Mouse (Mus musculus) urinary bladder, postnatal 14 days (tissue): ENCODE data around the gene Olfr556.
"Not testable (repeated sequence)": the region's sequence is repeated elsewhere in the genome, so short reads cannot be mapped to it uniquely, and the experiment has no call there.

Experiments
- DNase-seq: peaks from one replicate; pipeline ENCODE4 v3.0.0; 2021; ENCODE audit warnings: low spot score

Olfr556 gene

DNA sequence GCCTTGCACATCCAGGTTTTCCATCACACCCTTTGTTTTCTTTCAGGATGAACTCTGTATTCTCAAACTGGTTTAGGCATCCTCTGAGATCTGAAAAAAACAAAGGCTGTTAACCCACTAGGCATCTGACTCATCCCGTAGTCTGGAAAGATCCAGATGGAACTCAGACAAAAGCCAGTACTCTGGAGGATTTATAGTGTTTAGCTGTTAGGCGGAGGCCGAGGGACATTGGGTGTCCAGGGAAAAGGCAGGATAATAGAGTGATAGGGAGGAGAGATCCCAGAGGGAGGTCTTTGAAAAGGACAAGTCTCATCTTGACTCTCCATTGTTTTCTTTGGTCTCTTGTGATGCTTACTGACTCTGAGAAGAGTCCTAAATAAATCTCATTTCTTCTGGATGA, at the start of gene Olfr556:
Gene Olfr556 (plus strand): TSS at position 301 of the 400 bp plus-strand sequence.
- no peak for DNase-seq

DNA sequence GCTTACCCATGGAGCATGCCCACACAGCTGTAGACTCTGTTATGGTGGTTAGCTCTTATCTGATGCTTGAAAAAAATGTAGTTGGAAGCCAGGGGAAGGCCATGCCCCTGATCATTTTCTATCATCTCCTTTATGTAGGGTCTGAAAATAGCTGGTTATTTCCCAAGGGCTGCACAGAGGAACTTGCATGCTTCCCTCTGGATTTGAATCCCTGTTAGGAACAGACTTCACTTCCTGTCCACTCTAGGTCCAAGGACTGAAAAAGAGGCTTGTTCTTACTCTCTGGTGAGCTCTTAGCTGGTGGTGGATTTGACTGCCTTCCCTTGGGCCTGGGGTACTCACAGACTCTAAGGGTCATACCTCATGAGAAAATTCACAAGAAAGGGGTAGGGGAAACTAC, 46.6 kb upstream of the Olfr556 start, which contains the start of gene Olfr553:
Gene Olfr553 (minus strand): TSS at position 101 of the 400 bp plus-strand sequence.
- no peak for DNase-seq

DNA sequence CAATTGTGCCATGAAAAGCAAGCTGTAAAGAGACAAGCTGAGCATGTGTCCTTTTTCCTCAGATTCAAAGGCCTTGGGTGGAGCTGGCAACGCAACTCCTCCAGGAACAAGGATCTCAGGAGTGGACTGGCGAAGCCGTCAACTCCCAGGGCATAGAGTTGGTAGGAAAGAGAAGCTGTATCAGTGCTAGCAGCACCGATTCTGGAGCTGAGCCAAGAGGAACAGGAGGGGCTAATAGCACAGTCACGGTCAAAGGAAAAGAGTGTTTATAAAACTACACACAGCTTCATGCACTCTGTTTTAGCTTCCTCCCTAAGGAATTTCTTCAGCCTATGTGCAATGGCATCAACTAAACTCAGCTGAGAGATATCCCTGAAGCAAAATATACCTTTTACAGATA, 45.1 kb upstream of the Olfr556 start:
- no peak for DNase-seq

DNA sequence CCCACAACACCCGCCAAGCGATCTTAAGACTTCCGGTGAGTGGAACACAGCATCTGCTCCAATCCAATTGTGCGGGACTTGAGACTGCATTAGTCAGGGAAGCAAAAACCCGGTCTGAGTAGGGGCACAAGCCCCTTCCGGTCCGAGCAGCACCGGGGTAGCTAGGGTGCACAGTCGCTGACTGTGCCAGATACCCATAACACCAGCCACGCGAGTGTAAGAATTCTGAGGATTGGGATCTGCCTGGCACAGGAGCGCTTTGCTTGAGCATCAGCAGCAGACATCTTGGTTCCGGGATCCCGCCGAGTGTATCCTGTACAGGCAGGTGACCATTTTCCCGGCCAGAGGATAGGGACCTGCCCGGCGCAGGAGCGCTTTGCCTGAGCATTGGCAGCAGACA, 44.3 kb upstream of the Olfr556 start:
- DNase-seq, result not testable (repeated sequence)

- peak; percentile 50 for DNase-seq
These were observed 28.0 kb upstream of the Olfr556 start for GRCm38 (mm10) chr7:102636665-102637064.

- DNase-seq, result no peak
These were observed 26.6 kb upstream of the Olfr556 start, which contains the start of gene Olfr554 for GRCm38 (mm10) chr7:102638132-102638531. TSS of gene Olfr554 (plus strand) at chr7:102638432.

DNA sequence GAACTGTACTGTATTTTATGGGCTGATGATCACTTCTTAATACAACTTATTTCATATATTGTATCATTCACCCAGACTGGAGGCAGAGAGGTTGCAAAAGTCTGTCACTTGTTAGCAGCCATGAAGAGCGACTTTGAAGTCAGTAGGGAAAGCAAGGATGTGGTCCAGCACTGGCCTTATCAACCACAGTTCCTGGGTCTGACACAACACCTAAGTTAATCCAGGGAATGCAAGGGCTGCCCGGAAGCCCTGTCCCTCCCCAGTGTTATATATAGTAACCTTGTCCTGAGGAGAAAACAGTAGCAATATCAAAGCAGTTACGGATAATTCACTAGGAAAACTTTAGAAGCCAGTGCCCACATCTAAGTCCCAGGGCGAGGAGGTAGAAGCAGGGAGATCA, 19.8 kb upstream of the Olfr556 start:
- not testable (repeated sequence) for DNase-seq

DNA sequence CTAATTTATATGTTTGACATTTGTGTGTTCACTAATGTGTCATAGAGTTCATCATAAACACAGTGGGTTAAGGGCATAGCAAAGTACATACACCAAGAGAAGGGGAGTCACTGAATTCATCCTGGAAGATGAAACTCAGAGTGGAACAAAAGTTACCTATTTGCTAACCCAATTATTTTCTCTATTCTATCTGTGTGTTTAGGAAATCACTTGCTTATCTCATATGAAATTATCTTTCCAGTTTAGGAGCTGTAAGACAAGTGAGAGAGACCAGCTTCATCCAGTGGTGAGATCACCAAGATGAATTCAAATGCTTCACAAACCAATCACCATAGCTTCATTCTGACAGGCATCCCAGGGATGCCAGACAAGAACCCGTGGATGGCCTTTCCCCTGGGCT, 6.2 kb upstream of the Olfr556 start, which contains the start of gene Olfr555:
Gene Olfr555 (plus strand): TSS at position 301 of the 400 bp plus-strand sequence.
- no peak for DNase-seq

- DNase-seq, result no peak
These were observed 679 bp downstream of the Olfr556 start for GRCm38 (mm10) chr7:102665378-102665777.

DNA sequence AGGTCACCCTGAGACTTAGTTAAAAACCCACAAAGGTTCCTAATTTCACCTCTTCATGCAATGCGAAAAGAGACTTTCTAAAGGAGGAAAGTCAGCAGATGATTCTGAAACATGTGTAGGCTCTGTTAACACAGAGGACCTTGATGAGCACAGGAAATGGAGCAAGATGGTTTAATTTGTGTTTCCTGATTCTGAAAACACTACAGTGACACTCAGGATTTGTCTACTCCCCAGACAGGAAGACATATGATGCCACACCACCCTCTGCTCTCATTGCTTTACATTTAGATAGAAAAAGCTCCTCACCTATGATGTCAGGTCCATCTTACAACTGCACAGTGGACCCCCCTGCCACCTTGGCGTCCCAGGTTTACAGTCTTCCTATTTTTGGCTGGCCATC, 11.5 kb downstream of the Olfr556 start:
- no peak for DNase-seq

- no peak for DNase-seq
These were observed 17.2 kb downstream of the Olfr556 start for GRCm38 (mm10) chr7:102681916-102682315.

GRCm38 (mm10) chr7:102686944-102687501, 22.3 kb downstream of the Olfr556 start, which contains the start of gene Trim68:
TSS of gene Trim68 (minus strand) at chr7:102687327.
- peak; percentile 93 for DNase-seq

GRCm38 (mm10) chr7:102695358-102696125, 30.8 kb downstream of the Olfr556 start, which contains the start of gene Olfr557:
TSS of gene Olfr557 (plus strand) at chr7:102695910.
- DNase-seq, result peak; percentile 29

GRCm38 (mm10) chr7:102698461-102698860, 33.8 kb downstream of the Olfr556 start:
- DNase-seq, result no peak

GRCm38 (mm10) chr7:102701915-102702314, 37.2 kb downstream of the Olfr556 start, which contains the start of gene Olfr558:
TSS of gene Olfr558 (plus strand) at chr7:102702215.
- no peak for DNase-seq

DNA sequence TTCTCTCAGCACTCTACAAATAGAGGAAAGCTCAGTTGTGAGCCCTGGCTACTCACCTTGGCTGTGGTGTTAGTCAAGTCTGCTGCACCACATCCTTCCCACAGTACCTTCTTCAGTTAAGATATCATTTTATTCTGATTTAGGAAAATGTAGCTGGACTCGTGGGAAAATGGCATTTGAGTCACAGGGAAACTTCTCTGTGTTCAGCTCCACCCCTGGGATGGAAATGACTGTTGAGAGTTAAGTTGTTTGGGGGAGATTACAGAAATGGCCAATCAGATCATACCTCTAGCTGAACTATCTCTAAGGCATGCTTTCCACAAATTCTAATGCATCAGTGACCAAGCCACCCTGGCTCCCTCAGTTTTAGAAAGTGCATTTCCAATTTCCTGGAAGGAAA, 54.3 kb downstream of the Olfr556 start, which contains the start of gene Olfr33:
Gene Olfr33 (minus strand): TSS at position 101 of the 400 bp plus-strand sequence.
- no peak for DNase-seq
